Mouse (Mus musculus) c-Kit-positive CD71-negative TER-119-negative erythroid progenitor cells, embryonic 14.5 days (primary cell): ENCODE results near the gene Slc35b2.

Experiments
- DNase-seq: peaks from one replicate; pipeline ENCODE4 v3.0.0-alpha.2; 2013; ENCODE audit warnings: low read depth

The Slc35b2 gene

DNA sequence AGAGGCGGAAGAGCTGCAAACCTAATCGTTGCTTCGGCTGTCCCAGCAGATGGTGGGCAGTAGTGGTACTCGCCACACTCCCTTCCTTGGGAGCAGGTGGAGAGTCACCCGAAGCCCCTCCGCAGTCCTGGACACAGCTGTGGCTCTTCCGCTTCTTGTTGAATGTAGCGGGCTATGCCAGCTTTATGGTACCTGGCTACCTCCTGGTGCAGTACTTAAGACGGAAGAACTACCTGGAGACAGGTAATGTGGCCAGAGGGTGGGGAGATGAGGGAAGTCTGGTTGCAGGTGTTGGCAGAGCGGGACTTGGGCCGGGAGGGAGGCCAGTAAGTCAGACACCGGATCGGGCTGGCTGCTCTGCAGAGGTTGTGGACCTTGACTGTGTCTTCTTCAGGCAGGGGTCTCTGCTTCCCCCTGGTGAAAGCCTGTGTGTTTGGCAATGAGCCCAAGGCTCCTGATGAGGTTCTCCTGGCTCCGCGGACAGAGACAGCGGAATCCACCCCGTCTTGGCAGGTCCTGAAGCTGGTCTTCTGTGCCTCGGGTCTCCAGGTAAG lies 934 bp downstream of the Slc35b2 start:
- DNase-seq, result no peak

DNA sequence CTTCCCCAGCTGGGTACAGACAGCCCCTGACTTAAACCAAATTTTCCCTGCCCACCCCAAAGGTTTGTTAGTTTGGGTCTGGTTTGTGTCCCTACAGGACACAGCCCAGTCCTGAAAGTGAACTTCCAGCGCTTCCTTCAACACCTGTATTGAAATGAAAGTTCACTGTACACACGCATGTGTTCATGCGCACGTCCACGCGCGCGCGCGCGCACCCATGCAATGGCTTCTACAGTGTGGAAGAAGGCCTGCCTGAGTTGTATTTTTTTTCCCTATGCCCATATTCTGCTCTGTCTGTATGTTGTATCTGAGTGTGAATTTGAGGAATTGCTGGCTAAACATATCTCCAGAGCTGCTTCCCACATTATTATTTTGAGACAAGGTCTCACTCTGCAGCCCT lies 1.4 kb downstream of the Slc35b2 start:
- no peak for DNase-seq

DNA sequence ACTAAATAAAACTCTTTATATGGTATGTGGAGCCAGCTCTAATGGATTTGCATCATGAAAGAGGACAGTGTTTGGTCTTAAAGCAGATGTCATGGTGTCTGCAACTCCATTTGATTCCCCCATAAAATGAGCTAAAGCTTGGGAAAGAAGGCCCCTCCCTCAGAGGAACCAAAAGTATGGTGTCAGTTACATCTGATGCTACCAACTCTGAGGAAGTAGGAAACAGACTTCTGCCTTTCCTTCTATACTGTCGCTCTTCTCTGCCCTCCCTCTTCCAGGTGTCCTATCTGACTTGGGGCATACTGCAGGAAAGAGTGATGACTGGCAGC lies 2.3 kb downstream of the Slc35b2 start:
- DNase-seq, result no peak

DNA sequence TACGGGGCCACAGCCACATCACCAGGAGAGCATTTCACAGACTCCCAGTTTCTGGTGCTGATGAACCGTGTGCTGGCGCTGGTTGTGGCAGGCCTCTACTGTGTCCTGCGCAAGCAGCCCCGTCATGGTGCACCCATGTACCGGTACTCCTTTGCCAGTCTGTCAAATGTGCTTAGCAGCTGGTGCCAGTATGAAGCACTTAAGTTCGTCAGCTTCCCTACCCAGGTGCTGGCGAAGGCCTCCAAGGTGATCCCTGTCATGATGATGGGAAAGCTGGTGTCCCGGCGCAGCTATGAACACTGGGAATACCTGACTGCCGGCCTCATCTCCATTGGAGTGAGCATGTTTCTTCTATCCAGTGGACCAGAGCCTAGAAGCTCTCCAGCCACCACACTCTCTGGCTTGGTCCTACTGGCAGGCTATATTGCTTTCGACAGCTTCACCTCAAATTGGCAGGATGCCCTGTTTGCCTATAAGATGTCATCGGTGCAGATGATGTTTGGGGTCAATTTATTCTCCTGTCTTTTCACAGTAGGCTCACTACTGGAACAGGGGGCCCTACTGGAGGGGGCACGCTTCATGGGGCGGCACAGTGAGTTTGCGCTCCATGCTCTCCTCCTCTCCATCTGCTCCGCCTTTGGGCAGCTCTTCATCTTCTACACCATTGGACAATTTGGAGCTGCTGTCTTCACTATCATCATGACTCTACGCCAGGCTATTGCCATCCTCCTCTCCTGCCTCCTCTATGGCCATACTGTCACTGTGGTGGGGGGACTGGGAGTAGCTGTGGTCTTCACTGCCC lies 2.9 kb downstream of the Slc35b2 start:
- DNase-seq, result no peak

DNA sequence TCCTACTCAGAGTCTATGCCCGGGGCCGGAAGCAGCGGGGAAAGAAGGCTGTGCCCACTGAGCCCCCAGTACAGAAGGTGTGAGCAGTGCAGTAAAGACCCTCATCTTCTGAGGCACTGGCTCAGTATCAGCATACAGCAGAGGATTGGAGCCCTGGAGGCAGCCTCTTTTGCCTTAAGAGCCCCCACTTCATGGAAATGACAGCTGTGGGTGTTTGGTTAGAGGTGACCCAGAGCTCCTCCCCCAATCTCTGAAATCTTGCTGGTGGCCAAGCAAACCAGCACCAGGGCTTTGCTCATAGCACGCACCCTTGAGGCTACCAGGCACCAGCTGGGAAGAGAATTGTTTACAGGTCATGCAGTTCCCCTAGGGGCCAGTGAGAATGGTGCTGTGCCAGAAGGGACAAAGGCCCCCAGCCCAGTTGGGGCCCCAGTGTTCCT lies 3.5 kb downstream of the Slc35b2 start:
- no peak for DNase-seq

DNA sequence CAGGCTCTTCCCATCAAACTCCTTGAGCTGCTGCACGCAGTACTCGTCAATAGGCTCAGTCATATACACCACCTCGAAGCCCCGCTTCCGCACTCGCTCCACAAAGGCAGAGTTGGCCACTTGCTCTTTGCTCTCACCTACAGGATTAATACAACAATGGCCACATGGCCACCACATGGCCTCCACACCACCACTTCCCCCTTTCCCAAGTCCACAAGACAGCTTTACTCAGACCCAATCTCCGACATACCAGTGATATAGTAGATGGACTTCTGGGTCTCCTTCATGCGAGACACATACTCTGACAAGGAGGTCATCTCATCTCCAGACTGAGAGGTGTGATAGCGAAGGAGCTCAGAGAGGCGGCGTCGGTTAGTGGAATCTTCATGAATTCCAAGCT lies 5.3 kb downstream of the Slc35b2 start:
- no peak for DNase-seq

DNA sequence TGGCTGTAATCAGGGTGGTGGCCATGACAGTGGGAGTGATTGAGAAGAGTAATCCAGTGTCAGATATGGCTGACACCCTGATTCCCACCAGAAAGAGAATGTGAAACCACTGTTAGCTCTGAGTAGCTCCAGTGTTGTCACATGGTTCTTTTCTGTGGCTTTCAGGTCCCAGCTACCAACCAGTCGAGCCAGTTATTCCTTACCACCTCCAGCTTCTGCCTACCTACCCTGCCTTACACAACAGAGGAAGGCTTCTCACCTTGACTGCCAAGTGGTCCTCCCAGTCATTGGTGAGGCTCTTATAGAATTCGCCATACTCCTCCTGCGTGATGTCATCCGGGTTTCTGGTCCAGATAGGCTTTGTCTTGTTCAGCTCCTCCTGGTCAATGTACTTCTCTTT lies 6.3 kb downstream of the Slc35b2 start:
- no peak for DNase-seq

DNA sequence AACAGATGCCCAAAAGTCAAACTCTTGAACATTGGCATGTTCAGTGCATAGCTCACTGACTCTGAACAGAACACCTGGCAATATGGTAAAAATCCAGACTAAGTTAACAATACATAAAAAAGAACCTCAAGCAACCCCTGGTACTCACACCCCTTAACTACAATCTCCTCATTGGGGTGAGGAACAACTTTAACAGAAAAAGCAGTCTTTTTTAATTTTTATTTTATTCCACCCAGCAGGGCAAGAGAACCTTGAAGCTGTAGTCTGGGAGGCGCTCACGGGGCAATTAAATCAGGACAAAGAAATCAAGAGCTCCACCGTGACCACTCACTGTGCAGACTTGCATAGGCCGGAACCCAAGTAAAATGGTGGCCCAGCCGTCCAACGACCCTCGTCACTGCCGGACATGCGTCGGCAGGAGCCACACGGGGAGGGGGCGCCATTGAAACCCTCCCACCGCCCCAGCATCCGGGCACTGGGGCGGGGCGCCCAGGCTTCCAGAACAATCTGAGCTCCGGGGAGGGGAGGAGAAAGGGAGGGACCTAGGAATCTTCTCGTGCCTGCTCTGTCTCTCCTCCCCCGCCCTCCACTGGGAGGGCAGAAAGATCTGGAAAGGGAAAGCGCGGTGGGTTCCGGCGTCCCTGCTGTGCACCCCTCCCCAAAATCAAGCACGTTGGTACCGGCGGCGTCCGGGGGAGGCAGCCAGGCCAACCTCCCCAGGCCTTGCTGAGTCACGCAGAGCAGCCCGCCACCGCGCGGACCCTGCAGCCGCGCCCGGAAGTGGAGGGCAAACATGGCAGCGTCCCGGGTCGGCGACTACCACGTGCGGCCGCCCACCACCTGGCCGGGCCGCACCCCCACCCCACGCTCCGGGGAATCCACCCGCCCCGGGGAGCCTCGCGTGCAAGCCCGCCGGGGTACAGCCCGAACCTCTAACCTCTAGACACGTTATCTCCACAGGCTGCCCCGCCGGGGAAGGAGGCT lies 8.7 kb downstream of the Slc35b2 start:
- DNase-seq, result no peak

DNA sequence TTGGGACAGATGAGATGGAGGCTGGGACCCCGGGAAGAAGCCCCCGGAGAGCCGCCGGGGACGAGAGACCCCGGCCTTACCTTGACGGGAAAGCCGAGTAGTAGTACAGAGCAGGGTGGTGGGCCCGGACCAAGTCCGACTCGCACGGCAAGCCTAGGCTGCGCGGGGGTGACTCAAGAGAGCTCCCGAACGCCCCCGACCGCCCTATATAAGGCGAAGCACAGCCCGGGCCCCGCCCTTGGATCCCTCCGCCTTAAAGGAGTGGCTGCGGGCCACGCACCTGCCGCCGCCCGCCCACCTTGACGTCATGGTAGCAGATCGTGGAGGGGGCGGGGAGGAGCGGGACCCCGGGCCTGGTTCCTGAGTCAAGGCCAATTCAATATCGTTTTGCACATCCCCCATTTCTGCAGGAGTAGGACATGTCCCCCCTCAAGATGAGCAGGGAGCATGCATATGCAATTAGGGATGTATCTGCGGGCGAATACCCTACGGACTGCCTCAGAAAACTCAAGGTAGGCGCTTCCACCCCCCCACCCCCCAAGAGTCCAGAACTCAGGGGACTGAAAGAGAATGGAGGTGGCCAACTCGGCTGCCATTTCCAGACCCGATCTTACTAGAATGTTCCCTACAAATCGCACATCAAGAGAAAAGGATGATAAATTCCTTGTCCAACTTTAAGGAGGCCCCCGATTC lies 9.6 kb downstream of the Slc35b2 start, which contains the start of gene Hsp90ab1:
Gene Hsp90ab1 (minus strand): TSS at position 185 of the 693 bp plus-strand sequence.
- DNase-seq, result peak; percentile 95

DNA sequence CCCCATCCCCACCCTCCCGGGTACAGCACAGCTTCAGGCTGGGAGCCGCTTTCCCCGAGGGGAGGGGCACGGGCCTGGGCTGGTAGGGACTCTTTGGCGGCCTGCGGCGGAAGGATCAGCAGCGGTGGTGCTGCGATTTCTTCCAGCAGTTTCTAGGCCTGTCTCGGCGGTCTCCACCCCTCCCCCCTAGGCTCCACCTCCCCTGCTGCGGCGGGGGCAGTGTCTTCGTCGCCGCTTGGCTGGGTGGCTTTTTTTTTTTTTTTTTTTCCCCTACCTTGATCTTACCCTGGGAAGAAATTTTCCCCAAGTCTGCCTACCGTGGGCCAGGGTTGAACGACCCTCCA lies 10.1 kb downstream of the Slc35b2 start:
- DNase-seq, result peak; percentile 88

DNA sequence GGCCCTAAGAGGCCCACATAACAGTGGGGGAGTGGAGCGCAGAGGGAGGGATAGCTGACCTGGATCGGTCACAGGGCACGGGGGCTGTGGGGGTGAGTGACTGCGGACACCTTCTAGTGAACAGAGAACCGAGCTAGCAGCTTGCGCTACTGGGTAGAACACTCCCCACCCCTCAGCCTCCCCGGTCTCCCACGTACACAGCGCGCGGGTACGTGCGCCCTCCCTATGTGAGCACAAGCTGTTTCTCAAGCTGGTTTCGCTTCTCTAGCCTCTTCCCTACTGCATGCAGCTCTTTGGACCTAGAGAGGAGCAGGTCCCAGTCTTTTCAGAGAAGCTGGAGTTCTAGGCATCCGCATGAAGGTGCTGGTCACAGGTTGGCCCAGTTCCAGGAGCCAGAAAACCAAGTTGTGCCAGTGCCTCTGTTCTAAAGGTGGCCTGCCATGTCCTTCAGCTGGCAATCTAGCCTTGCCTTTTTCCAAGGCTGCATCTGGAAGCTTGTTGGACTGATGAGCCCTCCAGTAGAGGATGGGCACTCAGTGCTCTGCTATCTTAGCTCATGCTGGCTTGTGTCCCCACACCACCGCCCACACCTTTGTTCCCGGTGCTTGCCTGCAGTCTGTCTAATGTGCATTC lies 10.6 kb downstream of the Slc35b2 start:
- DNase-seq, result no peak

DNA sequence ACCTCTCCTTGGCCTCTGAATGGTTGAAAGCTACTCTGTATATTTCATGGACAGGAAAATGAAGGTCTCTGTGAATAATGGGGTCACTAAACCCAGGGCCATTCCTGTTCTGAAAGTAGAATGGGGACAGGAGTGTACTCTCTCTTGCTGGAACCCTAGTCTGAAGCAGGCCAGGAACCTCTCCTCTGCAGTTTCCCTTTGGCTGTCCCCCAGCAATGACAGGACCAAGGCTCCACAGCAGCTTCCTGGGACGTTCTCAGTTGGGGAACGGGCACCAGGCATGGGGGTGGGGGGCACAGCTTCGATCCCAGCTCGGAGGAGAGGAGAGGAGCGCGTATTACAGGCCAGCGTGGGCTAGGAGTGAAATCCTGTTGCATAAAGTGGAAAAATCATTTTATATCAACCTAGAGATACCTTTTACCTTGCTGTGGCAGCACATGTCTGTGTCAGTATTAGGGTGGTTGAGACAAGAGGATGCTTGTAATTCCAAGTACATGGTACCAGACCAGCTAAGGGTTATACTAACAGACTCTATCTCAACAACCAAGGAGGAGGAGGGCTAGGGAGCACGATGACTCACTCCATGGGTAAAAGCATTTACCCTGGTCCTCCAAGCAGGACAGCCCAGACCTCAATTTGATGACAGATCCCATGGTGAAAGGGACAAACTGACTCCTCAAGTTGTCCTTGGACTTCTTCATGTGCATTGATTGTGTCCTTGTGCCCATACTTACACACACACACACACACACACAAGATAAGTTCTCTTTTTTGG lies 11.6 kb downstream of the Slc35b2 start:
- no peak for DNase-seq

DNA sequence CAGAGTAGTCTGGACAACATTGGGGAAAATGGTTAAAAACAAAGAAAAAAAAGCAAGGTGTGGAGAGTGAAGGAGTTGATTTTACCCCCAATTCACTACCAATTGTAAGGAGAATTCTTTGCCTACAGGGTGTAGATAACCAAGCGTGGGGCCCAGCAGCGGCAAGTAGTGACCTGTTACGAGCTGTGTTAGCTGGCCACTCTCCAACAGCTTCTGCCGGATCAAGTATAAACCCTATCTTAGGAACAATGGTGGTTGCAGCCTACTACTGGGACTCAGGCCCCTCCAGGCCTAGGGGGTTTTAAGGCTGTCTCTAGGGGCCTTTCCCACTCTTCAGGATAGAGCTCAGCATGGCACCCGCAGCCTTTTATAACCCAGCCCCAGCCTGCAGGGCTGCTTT lies 14.6 kb downstream of the Slc35b2 start:
- no peak for DNase-seq

DNA sequence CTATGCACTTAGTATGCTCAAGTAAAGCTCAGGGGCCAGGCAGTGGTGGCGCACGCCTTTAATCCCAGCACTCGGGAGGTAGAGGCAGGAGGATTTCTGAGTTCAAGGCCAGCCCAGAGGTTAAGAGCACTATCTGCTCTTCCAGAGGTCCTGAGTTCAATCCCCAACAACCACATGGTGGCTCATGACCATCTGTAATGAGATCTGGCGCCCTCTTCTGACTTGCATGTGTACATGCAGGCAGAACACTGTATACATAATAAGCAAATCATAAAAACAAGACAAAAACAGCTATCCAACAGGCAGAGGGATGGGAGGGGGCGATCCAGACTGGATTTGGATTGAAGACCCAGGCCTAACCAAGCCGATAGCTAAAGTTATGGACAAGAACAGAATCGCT lies 15.2 kb downstream of the Slc35b2 start:
- no peak for DNase-seq

DNA sequence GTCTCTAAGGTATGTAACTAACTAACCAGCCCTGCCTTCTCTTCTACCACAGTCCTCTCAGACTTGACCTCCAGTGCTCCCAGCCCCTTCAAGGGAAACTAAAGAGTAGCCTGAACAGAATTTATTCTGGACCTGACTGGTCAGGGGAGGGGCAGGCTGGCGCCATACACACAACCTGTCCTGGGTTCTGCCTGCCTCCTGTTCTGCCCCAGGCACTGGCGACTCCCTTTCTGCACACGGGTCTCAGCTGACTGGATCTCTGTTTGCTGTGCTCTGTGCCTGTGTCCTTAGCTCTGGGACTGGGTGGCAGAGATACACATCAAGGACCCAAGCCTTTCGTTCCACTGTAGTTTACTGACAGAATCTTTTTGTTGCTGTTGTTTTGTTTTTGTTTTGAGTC lies 15.9 kb downstream of the Slc35b2 start:
- DNase-seq, result no peak

DNA sequence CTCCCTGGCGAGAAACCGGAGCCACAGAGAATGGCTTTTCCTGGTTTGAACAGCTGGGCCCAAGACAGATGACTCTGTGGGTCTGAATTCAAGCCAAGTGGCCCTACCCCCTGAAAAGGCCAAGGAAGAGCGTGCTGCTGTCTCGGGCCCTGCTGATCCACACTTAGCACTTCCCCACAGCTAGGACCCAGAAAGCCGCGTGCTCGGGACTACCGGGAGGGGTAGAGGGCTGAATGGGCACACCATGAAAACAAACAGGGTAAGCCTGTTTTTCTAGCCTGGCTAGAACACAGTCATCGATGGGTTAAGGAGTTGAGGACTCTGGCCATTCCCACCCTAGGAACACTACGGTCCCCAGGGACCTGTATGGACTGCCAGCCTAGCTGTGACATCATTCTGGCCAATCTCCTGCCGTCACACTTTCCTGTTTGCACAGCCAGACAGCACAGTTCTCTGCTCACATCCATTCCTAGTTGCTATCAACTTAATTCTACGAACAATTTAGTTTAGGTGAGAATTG lies 17.3 kb downstream of the Slc35b2 start:
- no peak for DNase-seq

DNA sequence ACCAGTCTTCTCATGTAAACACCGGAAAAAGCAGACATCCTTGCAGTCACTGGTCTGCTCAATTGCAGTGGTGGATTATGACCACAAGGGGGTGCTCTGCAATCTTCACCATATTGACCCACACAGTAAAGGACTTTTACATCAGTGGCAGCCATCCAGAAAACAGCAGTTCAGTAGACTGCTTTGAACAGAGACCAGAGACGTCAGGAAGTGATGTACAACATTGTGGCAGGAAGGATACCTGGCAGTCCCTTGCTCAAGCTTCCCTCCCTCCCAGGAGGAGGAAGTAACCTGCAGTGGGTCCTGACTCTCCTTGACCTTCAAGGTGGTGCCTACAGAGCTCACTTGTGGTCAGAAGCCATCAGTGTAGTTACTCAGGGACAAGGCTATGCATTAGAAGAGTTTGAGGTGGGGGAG lies 17.9 kb downstream of the Slc35b2 start:
- DNase-seq, result peak; percentile 80

DNA sequence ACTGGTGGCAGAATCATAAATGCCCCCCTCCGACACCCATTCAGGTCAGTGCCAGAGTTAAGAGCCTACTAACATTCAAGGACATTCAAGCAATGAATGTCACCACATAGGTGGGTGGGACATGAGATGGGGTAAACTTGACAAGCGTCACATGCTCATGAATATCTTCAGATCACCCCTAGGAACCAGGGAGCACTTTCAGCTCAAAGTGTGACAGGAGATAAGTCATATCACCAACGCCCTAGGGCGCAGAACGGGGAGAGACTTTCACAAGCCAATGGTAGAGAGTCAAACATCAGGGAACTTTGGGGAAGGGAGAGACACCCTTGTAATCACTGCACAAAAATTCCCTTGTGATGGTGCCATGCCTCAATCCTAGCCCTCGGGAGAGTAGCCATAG lies 18.5 kb downstream of the Slc35b2 start:
- DNase-seq, result no peak

DNA sequence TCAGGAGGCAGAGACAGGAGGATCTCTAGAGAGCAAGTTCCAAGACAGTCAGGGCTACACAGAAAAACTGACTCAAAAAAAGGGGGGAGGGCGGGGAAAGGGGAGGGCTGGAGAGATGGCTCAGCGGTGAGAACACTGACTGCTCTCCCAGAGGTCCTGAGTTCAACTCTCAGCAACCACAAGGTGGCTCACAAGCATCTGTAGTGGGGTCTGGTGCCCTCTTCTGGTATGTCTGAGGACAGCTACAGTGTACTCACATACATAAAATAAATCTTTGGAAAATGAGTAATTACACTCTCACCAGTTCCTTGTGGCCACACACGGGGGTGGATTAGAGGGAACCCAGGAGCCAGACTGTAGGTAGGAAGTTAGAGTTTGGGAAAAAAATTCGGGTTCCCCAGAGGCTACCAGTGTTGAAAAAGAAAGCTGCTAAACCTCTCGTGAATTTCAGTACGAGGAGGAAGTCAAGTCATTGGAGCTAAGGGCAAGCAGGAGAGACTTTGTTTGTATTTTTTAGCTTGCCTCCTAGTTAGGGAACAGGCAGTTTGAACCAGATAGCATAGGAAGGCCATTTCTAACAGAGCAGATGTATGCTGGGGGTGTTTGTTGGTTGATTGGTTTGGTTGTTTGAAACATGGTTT lies 19.2 kb downstream of the Slc35b2 start:
- no peak for DNase-seq
